Mouse (Mus musculus): ENCODE measurements at regions not wholly inside any gene's neighbourhood (a gene's known extent, or its start where the extent isn't known, plus 50 kb on each side); places are given as distances from the start of the nearest gene placed in this dataset.

- Histone ChIP-seq H3K4me2 (no peak overlapping the region), H3K9me3 (no peaks in the 10 kb centered on the region), H3K9ac (no peak overlapping the region), H3K27me3 (no peaks in the 10 kb centered on the region), H3K36me3 (replicated peaks) (no peaks in the 10 kb centered on the region), H3K4me3 (replicated peaks) (no peak overlapping the region), H3K4me1 (peaks cover 19% of the 10 kb centered on the region), H3K27ac (peak overlapping the region; percentile 53; the same call in 1 of the 2 replicates)
- ATAC-seq (ENCODE audit: low FRiP score), result peak; percentile 65
- WGBS, result 21% methylated on average over 9 of the region's 9 CpGs
Observed at GRCm38 (mm10) chr9:46647238-46647922, 327.6 kb upstream of the 4931429L15Rik start.

DNA sequence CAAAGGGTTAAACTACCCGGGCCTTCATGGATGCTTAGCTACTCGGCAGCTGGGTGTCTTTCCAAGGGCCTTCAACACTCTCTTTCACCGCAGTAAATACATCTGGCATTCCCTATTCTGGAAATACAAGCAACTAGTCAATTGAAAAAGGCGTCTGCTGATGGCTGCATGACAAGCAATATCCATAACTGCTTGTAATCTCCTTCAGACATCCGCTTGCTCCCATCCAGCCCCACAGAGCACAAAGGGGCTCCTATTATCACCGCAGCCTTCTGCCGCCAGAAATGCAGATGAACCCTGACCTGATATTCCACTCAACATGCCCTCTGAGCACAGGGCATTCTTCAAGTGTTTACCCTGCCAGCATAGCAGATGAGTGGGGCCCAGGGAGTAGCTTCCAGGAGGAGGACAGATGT, 325.7 kb upstream of the 4931429L15Rik start:
- no peaks in the 10 kb centered on the region for H3K9me3 ChIP-seq
- no peak overlapping the region for H3K4me2 ChIP-seq
- no peak overlapping the region for H3K9ac ChIP-seq
- 31% methylated on average over 7 of the region's 7 CpGs for WGBS
- peak overlapping the region; percentile 36; the same call in 1 of the 2 replicates for H3K27ac ChIP-seq
- no peaks in the 10 kb centered on the region for H3K36me3 ChIP-seq (replicated peaks)
- ATAC-seq (ENCODE audit: low FRiP score), result no peak
- H3K4me1 ChIP-seq, result peaks cover 19% of the 10 kb centered on the region
- no peak overlapping the region for H3K4me3 ChIP-seq (replicated peaks)
- no peaks in the 10 kb centered on the region for H3K27me3 ChIP-seq

GRCm38 (mm10) chr9:46643551-46643950, 323.8 kb upstream of the 4931429L15Rik start:
- H3K36me3 ChIP-seq (replicated peaks), result no peaks in the 10 kb centered on the region
- H3K9ac ChIP-seq, result no peak overlapping the region
- no peaks in the 10 kb centered on the region for H3K9me3 ChIP-seq
- no peak overlapping the region for H3K4me3 ChIP-seq (replicated peaks)
- 63% methylated on average over 3 of the region's 3 CpGs for WGBS
- no peak overlapping the region for H3K4me2 ChIP-seq
- ATAC-seq (ENCODE audit: low FRiP score), result no peak
- H3K4me1 ChIP-seq, result peaks cover 17% of the 10 kb centered on the region
- H3K27ac ChIP-seq, result no peak overlapping the region
- H3K27me3 ChIP-seq, result no peaks in the 10 kb centered on the region

DNA sequence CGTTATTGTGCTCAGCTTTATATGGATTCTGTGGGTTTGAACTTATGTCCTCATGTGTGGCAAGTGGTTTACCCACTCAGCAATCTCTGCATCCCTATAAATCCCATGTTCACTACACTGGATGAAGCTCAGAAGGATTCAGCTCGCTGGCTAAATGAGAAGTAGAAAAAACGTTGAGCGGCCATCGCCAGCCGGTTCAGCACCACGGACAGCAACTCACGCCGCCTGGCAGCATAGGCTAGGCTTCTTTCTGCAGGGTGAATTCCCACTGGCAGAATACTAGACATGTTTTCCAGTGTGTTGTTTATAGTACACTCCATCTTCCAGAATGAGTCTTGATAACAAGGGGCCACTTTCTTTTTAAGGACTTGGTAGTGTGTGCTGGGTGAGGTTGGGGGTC, 322.9 kb upstream of the 4931429L15Rik start:
- no peak for ATAC-seq (ENCODE audit: low FRiP score)
- H3K4me3 ChIP-seq (replicated peaks), result no peak overlapping the region
- H3K9ac ChIP-seq, result no peak overlapping the region
- no peak overlapping the region for H3K27ac ChIP-seq
- peaks cover 15% of the 10 kb centered on the region for H3K4me1 ChIP-seq
- H3K36me3 ChIP-seq (replicated peaks), result no peaks in the 10 kb centered on the region
- 8% methylated on average over 9 of the region's 9 CpGs for WGBS
- no peak overlapping the region for H3K4me2 ChIP-seq
- H3K9me3 ChIP-seq, result no peaks in the 10 kb centered on the region
- H3K27me3 ChIP-seq, result no peaks in the 10 kb centered on the region

DNA sequence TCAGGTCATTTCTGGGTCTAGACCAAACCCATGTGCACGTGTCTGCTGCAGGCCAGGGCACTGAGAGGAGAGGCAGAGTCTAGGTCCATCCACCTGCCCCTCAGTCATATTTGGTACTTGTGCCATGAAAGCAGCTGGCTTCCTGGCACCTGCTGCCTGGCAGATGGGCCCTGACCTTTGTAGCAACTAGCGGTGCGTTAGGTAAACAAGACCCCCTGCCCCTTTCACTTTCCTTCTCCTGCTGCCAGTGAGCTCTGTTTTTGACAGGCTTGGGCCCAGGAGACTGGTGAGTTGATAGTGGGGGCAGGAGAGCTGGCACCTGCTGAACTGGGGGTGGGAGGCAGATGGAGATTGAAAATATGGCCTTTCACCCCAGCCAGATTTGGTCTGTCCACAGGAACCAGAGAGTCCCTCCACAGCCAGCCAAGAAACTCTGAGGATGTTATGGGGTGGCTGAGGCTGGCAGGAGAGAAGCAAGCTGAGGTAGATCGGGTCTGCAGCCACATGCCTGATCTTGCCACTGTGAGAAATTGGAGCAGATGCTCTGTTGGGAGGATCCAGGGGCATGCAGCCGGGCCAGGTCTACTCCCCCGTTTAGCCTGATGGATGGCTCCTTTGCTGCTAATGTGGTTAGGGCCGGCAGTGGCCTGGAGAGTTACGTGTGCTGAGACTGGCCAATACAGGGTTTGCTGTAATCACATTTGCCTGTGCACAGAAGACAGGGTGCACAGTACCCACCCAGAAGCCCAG, 316.6 kb upstream of the 4931429L15Rik start:
- Histone ChIP-seq H3K4me1 (peaks cover 7% of the 10 kb centered on the region; the same call in 1 of the 2 replicates), H3K36me3 (replicated peaks) (no peaks in the 10 kb centered on the region), H3K4me3 (replicated peaks) (no peak overlapping the region), H3K9ac (no peak overlapping the region), H3K4me2 (no peak overlapping the region), H3K27ac (no peak overlapping the region), H3K27me3 (no peaks in the 10 kb centered on the region), H3K9me3 (no peaks in the 10 kb centered on the region)
- ATAC-seq (ENCODE audit: low FRiP score), result no peak
- WGBS, result 80% methylated on average over 8 of the region's 8 CpGs

- WGBS, result 82% methylated on average over 4 of the region's 4 CpGs
- Histone ChIP-seq H3K27ac (no peak overlapping the region), H3K9ac (no peak overlapping the region), H3K4me1 (peaks cover 7% of the 10 kb centered on the region; the same call in 1 of the 2 replicates), H3K36me3 (replicated peaks) (no peaks in the 10 kb centered on the region), H3K9me3 (no peaks in the 10 kb centered on the region), H3K4me3 (replicated peaks) (no peak overlapping the region), H3K4me2 (no peak overlapping the region), H3K27me3 (no peaks in the 10 kb centered on the region)
- ATAC-seq (ENCODE audit: low FRiP score), result no peak
Observed at GRCm38 (mm10) chr9:46633952-46634351, 314.2 kb upstream of the 4931429L15Rik start.

DNA sequence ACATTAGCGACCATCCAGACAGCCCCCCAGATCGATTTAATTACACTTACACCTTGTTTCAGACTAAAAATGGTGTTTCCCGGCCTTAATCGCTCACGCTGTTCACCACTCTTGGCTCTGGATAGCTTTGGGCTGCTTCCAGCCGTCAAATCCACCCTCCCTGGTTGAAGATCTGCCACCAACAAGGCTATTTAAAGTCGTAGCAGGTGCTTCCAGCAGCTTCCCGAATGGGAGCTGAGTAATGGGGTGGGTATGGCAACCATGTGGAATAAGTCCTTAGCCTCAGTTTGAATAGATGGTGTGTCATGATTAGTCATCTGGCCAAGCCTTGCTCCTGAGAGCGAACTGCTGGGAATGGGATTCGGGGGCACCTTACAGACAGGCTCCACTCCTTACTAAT, 312.8 kb upstream of the 4931429L15Rik start:
- Histone ChIP-seq H3K27me3 (no peaks in the 10 kb centered on the region), H3K27ac (no peak overlapping the region), H3K4me2 (no peak overlapping the region), H3K4me3 (replicated peaks) (no peak overlapping the region), H3K36me3 (replicated peaks) (no peaks in the 10 kb centered on the region), H3K4me1 (peaks cover 7% of the 10 kb centered on the region; the same call in 1 of the 2 replicates), H3K9me3 (no peaks in the 10 kb centered on the region), H3K9ac (no peak overlapping the region)
- ATAC-seq (ENCODE audit: low FRiP score), result no peak
- WGBS, result 79% methylated on average over 10 of the region's 10 CpGs

GRCm38 (mm10) chr9:46622255-46622654, 302.5 kb upstream of the 4931429L15Rik start:
- Histone ChIP-seq H3K4me3 (replicated peaks) (no peak overlapping the region), H3K9me3 (no peaks in the 10 kb centered on the region), H3K4me2 (no peak overlapping the region), H3K9ac (no peak overlapping the region), H3K27me3 (no peaks in the 10 kb centered on the region; the same call in 1 of the 2 replicates), H3K36me3 (replicated peaks) (no peaks in the 10 kb centered on the region), H3K4me1 (peaks cover 15% of the 10 kb centered on the region), H3K27ac (no peak overlapping the region)
- no peak for ATAC-seq (ENCODE audit: low FRiP score)
- WGBS, result 47% methylated on average over 2 of the region's 2 CpGs

DNA sequence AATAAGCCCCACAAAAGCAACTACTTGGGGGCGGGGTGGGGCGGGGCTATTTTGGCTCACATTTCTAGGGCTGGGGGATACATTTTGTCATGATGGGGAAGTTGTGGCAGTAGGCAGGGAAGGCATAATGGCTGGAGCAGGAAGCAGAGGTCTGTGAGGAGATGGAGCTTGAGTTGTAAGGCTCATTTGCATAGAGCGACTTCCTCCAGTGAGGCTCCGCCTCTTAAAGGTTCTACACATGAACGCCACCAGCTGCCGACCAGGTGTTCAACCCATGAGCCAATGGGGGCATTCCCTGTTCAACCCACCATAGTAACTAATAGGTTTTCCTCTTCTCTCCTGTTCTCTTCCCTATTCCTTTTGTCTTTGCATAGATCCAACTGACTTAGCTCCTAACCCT, 302.1 kb upstream of the 4931429L15Rik start:
- no peaks in the 10 kb centered on the region for H3K36me3 ChIP-seq (replicated peaks)
- H3K9ac ChIP-seq, result no peak overlapping the region
- no peak overlapping the region for H3K27ac ChIP-seq
- WGBS, result 96% methylated on average over 6 of the region's 6 CpGs
- no peaks in the 10 kb centered on the region; the same call in 1 of the 2 replicates for H3K27me3 ChIP-seq
- no peak overlapping the region for H3K4me3 ChIP-seq (replicated peaks)
- H3K9me3 ChIP-seq, result no peaks in the 10 kb centered on the region
- H3K4me1 ChIP-seq, result peaks cover 15% of the 10 kb centered on the region
- ATAC-seq (ENCODE audit: low FRiP score), result no peak
- H3K4me2 ChIP-seq, result no peak overlapping the region

DNA sequence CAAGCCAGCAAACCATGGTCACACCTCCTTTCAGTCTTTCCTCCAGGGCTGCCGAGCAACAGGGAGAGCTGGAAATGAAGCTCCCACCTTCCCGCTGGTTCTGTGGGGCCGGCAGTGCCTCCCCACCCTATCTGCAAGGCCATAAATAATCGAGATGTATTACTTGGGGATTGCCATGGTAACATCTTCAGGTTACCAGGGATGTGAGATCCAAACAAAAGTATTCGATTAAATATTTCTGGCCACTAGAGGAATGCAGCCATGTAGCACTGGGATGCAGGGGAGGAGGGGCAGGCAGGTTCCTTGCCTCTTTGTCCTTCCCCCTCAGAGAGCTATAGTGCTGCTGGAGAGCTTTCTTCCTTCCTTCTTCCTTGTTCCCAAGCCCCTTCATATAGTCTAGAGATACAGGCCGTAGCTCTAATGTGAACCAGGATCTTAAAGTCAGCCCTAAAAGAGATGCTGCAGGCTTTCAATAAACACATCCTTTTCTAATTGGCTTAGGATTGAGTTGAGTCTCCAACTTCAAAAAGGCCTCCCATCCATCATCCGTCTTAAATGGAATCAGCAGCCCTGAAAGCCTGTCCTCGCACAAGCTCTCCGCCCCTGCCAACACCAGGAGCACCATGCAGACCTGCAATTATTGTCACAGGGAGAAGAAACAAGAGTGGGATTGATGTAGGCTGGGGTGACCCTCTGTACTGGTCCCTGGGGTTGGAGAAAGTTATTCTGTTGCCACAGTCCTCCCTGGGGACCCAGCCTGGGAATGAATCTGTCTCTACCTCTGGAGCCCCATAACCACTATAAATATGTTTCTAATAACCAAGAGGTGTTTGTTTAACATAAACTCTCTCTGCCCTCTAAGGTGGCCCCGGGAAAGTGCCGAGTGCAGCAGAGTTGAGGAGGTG, 290.6 kb upstream of the 4931429L15Rik start:
- Histone ChIP-seq H3K4me3 (replicated peaks) (no peak overlapping the region), H3K36me3 (replicated peaks) (no peaks in the 10 kb centered on the region), H3K9ac (no peak overlapping the region), H3K9me3 (no peaks in the 10 kb centered on the region), H3K27me3 (0 out of 2 replicates have a peak, but pooled peaks cover 6% of the 10 kb centered on the region), H3K4me1 (peaks cover 17% of the 10 kb centered on the region), H3K4me2 (no peak overlapping the region), H3K27ac (no peak overlapping the region)
- WGBS, result 36% methylated on average over 11 of the region's 11 CpGs
- no peak for ATAC-seq (ENCODE audit: low FRiP score)

DNA sequence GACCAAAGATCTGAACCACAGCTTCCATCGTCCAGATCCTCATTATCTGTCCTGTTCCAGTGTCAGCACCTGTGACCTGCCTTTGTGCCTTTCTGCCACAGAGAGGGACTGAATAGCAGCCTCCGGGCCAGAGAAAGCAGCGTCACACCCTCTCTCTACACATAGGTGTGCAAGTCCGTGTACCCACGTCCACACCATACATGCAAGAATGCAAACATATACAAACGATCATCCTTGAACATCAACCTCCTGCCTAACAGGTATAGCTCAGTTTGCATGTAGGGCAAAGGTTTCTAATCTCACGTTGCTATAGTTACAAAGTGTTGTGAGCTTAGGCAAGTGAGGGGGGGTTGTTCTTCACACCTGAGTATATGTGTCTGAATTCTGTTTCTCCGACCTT, 288.9 kb upstream of the 4931429L15Rik start:
- Histone ChIP-seq H3K27ac (no peak overlapping the region), H3K4me3 (replicated peaks) (no peak overlapping the region), H3K9ac (no peak overlapping the region), H3K4me2 (no peak overlapping the region), H3K9me3 (no peaks in the 10 kb centered on the region), H3K27me3 (0 out of 2 replicates have a peak, but pooled peaks cover 3% of the 10 kb centered on the region), H3K36me3 (replicated peaks) (no peaks in the 10 kb centered on the region), H3K4me1 (peaks cover 18% of the 10 kb centered on the region)
- no peak for ATAC-seq (ENCODE audit: low FRiP score)
- WGBS, result 85% methylated on average over 8 of the region's 8 CpGs

DNA sequence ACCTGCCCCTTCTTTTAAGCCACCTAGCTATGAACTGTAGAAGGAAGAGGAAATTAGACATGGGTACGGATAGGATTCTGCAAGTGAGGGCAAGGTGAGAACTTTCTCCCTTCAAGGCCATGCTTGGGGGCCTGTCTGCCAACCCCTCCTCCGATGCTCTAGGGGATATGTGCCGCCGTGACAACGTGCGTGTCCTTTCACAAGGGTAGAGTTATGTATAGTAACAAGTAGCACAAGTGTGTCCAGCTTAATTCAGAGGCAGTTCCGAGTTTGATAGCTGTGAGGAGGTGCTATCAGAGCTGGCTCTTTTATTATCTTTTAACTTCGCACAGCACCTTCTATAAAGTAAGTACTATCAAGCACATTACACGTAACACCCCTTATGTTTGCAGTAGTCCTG, 281.0 kb upstream of the 4931429L15Rik start:
- Histone ChIP-seq H3K4me1 (peaks cover 32% of the 10 kb centered on the region), H3K27ac (peak overlapping the region; percentile 69), H3K36me3 (replicated peaks) (no peaks in the 10 kb centered on the region), H3K9me3 (no peaks in the 10 kb centered on the region), H3K4me2 (no peak overlapping the region), H3K4me3 (replicated peaks) (no peak overlapping the region), H3K27me3 (no peaks in the 10 kb centered on the region), H3K9ac (no peak overlapping the region)
- no peak for ATAC-seq (ENCODE audit: low FRiP score)
- WGBS, result 92% methylated on average over 9 of the region's 9 CpGs

Measured in forebrain, embryonic 12.5 days (tissue).